ENCODE assay signal across 29 mouse cellular contexts in genomic region chr3:86011833-86012232, GRCm38 (mm10). TPM values are rescaled to one million over a fixed set of nuclear protein-coding genes. Genes with fewer than 3 reads are reported as not detected.
DNase-seq lines count a peak whose midpoint lies in the region; ATAC-seq and TF ChIP-seq lines count a peak whose summit lies in the region.
"Had no signal": no experiment of that assay in that cellular context is flagged by ENCODE, and none has a peak within 500 bp of the region (broad histone marks: within the 10 kb centered on the region; RNA-seq: fewer than 3 reads in every experiment).

No protein-coding gene starts in this region.

- H3K4me3 ChIP-seq in lung, postnatal 0 days (ENCODE audit: low read depth, low read length): no peak overlapping the region
- no peak overlapping the region for H3K4me3 ChIP-seq in intestine, postnatal 0 days (ENCODE audit: low read depth, low read length)
- H3K4me3 ChIP-seq in stomach, postnatal 0 days (ENCODE audit: low read depth, low read length): no peak overlapping the region
- no peak overlapping the region for H3K4me3 ChIP-seq in heart, embryonic 11.5 days (ENCODE audit: low read depth, low read length)
- H3K4me3 ChIP-seq: embryonic facial prominence, embryonic 13.5 days; forebrain, embryonic 13.5 days; heart, embryonic 15.5 days; hindbrain, embryonic 10.5 days; left cerebral cortex, adult 2 months; liver, embryonic 13.5 days; midbrain, embryonic 15.5 days; neural tube, embryonic 12.5 days had no signal

- peaks cover 4% of the 10 kb centered on the region; the same call in 1 of the 2 replicates for H3K4me1 ChIP-seq in lung, postnatal 0 days (ENCODE audit: insufficient read depth, low read depth, low read length)
- 0 out of 2 replicates have a peak, but pooled peaks cover 9% of the 10 kb centered on the region for H3K4me1 ChIP-seq in intestine, postnatal 0 days (replicated peaks; ENCODE audit: control insufficient read depth, insufficient read depth, low read length)
- H3K4me1 ChIP-seq in stomach, postnatal 0 days (replicated peaks; ENCODE audit: control insufficient read depth, insufficient read depth): 0 out of 2 replicates have a peak, but pooled peaks cover 2% of the 10 kb centered on the region
- H3K4me1 ChIP-seq in heart, embryonic 11.5 days (ENCODE audit: control insufficient read depth, insufficient read depth, low read length): peaks cover 6% of the 10 kb centered on the region; the same call in 1 of the 2 replicates
- H3K4me1 ChIP-seq: forebrain, embryonic 13.5 days; midbrain, embryonic 15.5 days; neural tube, embryonic 12.5 days had no signal

- DNase-seq in lung, postnatal 0 days (ENCODE audit: low spot score): no peak
- DNase-seq in lung, postnatal 10 days: no peak
- DNase-seq in kidney, postnatal 10 days: peak; percentile 55
- no peak for DNase-seq in stomach, postnatal 0 days (ENCODE audit: low spot score)
- no peak for DNase-seq in c-Kit-positive CD71-positive TER-119-positive erythroid progenitor cells, embryonic 14.5 days (ENCODE audit: low spot score)
- DNase-seq in thymus, postnatal 25 days: no peak
- DNase-seq: adrenal gland, postnatal 36 days; cerebellum, adult 11-12 months; cerebellum, postnatal 14 days; embryo, embryonic 11 days; liver, embryonic 13.5 days; lung, embryonic 14.5 days; right cerebral cortex, postnatal 25 days; thymus, postnatal 14 days had no signal

- no peaks in the 10 kb centered on the region for H3K36me3 ChIP-seq in lung, postnatal 0 days (ENCODE audit: insufficient read depth, low read length)
- no peaks in the 10 kb centered on the region for H3K36me3 ChIP-seq in intestine, postnatal 0 days (ENCODE audit: control insufficient read depth, insufficient read depth)
- H3K36me3 ChIP-seq in stomach, postnatal 0 days (ENCODE audit: control insufficient read depth, insufficient read depth, low read length): peaks cover 2% of the 10 kb centered on the region; the same call in 1 of the 2 replicates
- no peaks in the 10 kb centered on the region for H3K36me3 ChIP-seq in heart, embryonic 11.5 days (ENCODE audit: control insufficient read depth, insufficient read depth, low read length)
- H3K36me3 ChIP-seq: heart, embryonic 15.5 days; midbrain, embryonic 15.5 days; neural tube, embryonic 12.5 days had no signal

- TF ChIP-seq EP300 in lung, postnatal 0 days (IDR thresholded peaks at IDR 0.05): no peak
- TF ChIP-seq EP300 in stomach, postnatal 0 days (optimal IDR thresholded peaks at IDR 0.05): no peak

- no peak overlapping the region; the same call in 1 of the 2 replicates for H3K4me2 ChIP-seq in lung, postnatal 0 days (replicated peaks; ENCODE audit: low read depth, low read length)
- H3K4me2 ChIP-seq in intestine, postnatal 0 days (replicated peaks; ENCODE audit: low read depth): peak overlapping the region; percentile 50
- H3K4me2 ChIP-seq in stomach, postnatal 0 days (replicated peaks; ENCODE audit: low read depth): no peak overlapping the region
- H3K4me2 ChIP-seq in heart, embryonic 11.5 days: no peak overlapping the region
- H3K4me2 ChIP-seq: embryonic facial prominence, embryonic 13.5 days; forebrain, embryonic 13.5 days; heart, embryonic 15.5 days; liver, embryonic 13.5 days; lung, embryonic 14.5 days; midbrain, embryonic 15.5 days; neural tube, embryonic 12.5 days had no signal

- H3K27ac ChIP-seq in lung, postnatal 0 days (ENCODE audit: low read length): peak overlapping the region; percentile 70
- H3K27ac ChIP-seq in intestine, postnatal 0 days (ENCODE audit: low read depth, low read length): peak overlapping the region; percentile 63; the same call in 1 of the 2 replicates
- H3K27ac ChIP-seq in stomach, postnatal 0 days (replicated peaks): no peak overlapping the region
- H3K27ac ChIP-seq in heart, embryonic 11.5 days (ENCODE audit: low read depth, low read length): no peak overlapping the region
- H3K27ac ChIP-seq: embryonic facial prominence, embryonic 13.5 days; forebrain, embryonic 13.5 days; heart, embryonic 15.5 days; hindbrain, embryonic 10.5 days; left cerebral cortex, adult 2 months; liver, embryonic 13.5 days; macrophage; midbrain, embryonic 15.5 days; neural tube, embryonic 12.5 days had no signal

- WGBS in lung, postnatal 0 days: 25% methylated on average over 3 of the region's 3 CpGs
- 42% methylated on average over 3 of the region's 3 CpGs for WGBS in intestine, postnatal 0 days
- 32% methylated on average over 3 of the region's 3 CpGs for WGBS in stomach, postnatal 0 days
- WGBS in heart, embryonic 11.5 days (ENCODE audit: insufficient replicate concordance): 62% methylated on average over 3 of the region's 3 CpGs

- no peak overlapping the region for H3K9ac ChIP-seq in lung, postnatal 0 days (replicated peaks; ENCODE audit: low read depth)
- no peak overlapping the region for H3K9ac ChIP-seq in intestine, postnatal 0 days (ENCODE audit: low read depth, low read length)
- no peak overlapping the region for H3K9ac ChIP-seq in stomach, postnatal 0 days (ENCODE audit: low read length)
- H3K9ac ChIP-seq in heart, embryonic 11.5 days (ENCODE audit: low read depth, low read length): no peak overlapping the region
- H3K9ac ChIP-seq: embryonic facial prominence, embryonic 13.5 days; forebrain, embryonic 13.5 days; heart, embryonic 15.5 days; liver, embryonic 13.5 days; lung, embryonic 14.5 days; midbrain, embryonic 15.5 days; neural tube, embryonic 12.5 days had no signal

- 0 out of 2 replicates have a peak, but pooled peaks have one; percentile 2 for ATAC-seq in lung, postnatal 0 days
- peak; percentile 65 for ATAC-seq in intestine, postnatal 0 days
- ATAC-seq in stomach, postnatal 0 days (ENCODE audit: low FRiP score, low TSS enrichment): peak; percentile 7; the same call in 1 of the 2 replicates
- ATAC-seq in heart, embryonic 11.5 days (replicated peaks; ENCODE audit: insufficient number of reproducible peaks, low FRiP score, low TSS enrichment): no peak
- ATAC-seq: forebrain, embryonic 13.5 days; hindbrain, embryonic 16.5 days; midbrain, embryonic 15.5 days had no signal

- TF ChIP-seq CTCF in lung, postnatal 0 days (IDR thresholded peaks at IDR 0.05): no peak
- no peak for TF ChIP-seq CTCF in intestine, postnatal 0 days (IDR thresholded peaks at IDR 0.05; ENCODE audit: low read depth)
- no peak for TF ChIP-seq CTCF in stomach, postnatal 0 days (IDR thresholded peaks at IDR 0.05; ENCODE audit: low read depth)

- no peaks in the 10 kb centered on the region for H3K9me3 ChIP-seq in lung, postnatal 0 days (ENCODE audit: low read length)
- no peaks in the 10 kb centered on the region for H3K9me3 ChIP-seq in intestine, postnatal 0 days (ENCODE audit: control insufficient read depth)
- no peaks in the 10 kb centered on the region for H3K9me3 ChIP-seq in stomach, postnatal 0 days (ENCODE audit: control insufficient read depth, low read length)
- H3K9me3 ChIP-seq in heart, embryonic 11.5 days (replicated peaks; ENCODE audit: control insufficient read depth, low read length): no peaks in the 10 kb centered on the region
- H3K9me3 ChIP-seq: embryonic facial prominence, embryonic 13.5 days; forebrain, embryonic 13.5 days; heart, embryonic 15.5 days; hindbrain, embryonic 10.5 days; liver, embryonic 13.5 days; midbrain, embryonic 15.5 days; neural tube, embryonic 12.5 days had no signal

- H3K27me3 ChIP-seq in lung, postnatal 0 days (replicated peaks; ENCODE audit: insufficient read depth, low read length): no peaks in the 10 kb centered on the region
- no peaks in the 10 kb centered on the region for H3K27me3 ChIP-seq in intestine, postnatal 0 days (replicated peaks; ENCODE audit: control insufficient read depth, insufficient read depth, low read length)
- no peaks in the 10 kb centered on the region for H3K27me3 ChIP-seq in stomach, postnatal 0 days (ENCODE audit: control insufficient read depth, insufficient read depth, low read length)
- H3K27me3 ChIP-seq in heart, embryonic 11.5 days (ENCODE audit: control insufficient read depth, insufficient read depth, low read length): peaks cover 28% of the 10 kb centered on the region
- H3K27me3 ChIP-seq: embryonic facial prominence, embryonic 13.5 days; forebrain, embryonic 13.5 days; liver, embryonic 13.5 days; midbrain, embryonic 15.5 days; neural tube, embryonic 12.5 days had no signal

RNA-seq across cellular contexts. Expression of gene Prss48, which starts 9.5 kb away (rescaled TPM):
- polyA plus RNA-seq in lung, postnatal 0 days (2015; fragmentation: Nextera tagmentation; extraction: Ambion mirVana): not detected in 2 replicates
- 0.12 TPM in 1 of 2 replicates, not detected in the other for polyA plus RNA-seq in intestine, postnatal 0 days (2015; fragmentation: Nextera tagmentation; extraction: Ambion mirVana)
- polyA plus RNA-seq in stomach, postnatal 0 days (2015; fragmentation: Nextera tagmentation; extraction: Ambion mirVana): not detected in 2 replicates
- not detected in 2 replicates for polyA plus RNA-seq in heart, embryonic 11.5 days (2014; fragmentation: Nextera tagmentation; extraction: Ambion mirVana)
- polyA plus RNA-seq: forebrain, embryonic 13.5 days; frontal cortex, adult 2 months; heart, embryonic 15.5 days; hindbrain, embryonic 10.5 days; hindbrain, embryonic 16.5 days; large intestine, adult 2 months; limb, embryonic 14.5 days; liver, embryonic 13.5 days; macrophage; midbrain, embryonic 15.5 days; neural tube, embryonic 12.5 days; spleen, adult 2 months had no signal

RNA-seq across cellular contexts. Expression of gene Sh3d19, which starts 40.9 kb away (rescaled TPM):
- 28.3 and 33.0 TPM in 2 replicates for polyA plus RNA-seq in lung, postnatal 0 days (2015; fragmentation: Nextera tagmentation; extraction: Ambion mirVana)
- 37.4 and 37.7 TPM in 2 replicates for polyA plus RNA-seq in intestine, postnatal 0 days (2015; fragmentation: Nextera tagmentation; extraction: Ambion mirVana)
- 23.0 and 23.7 TPM in 2 replicates for polyA plus RNA-seq in stomach, postnatal 0 days (2015; fragmentation: Nextera tagmentation; extraction: Ambion mirVana)
- polyA plus RNA-seq in heart, embryonic 11.5 days (2014; fragmentation: Nextera tagmentation; extraction: Ambion mirVana): 13.8 and 14.6 TPM in 2 replicates

Comparison
In these comparisons a context has a peak if more than half of its experiments do, and no peak if none do; other contexts are left out.
1. H3K27ac ChIP-seq: peak in lung, postnatal 0 days (single experiment) and intestine, postnatal 0 days (single experiment); none in stomach, postnatal 0 days (single experiment) and heart, embryonic 11.5 days (single experiment).